Mouse (Mus musculus) C2C12 (cell line): ENCODE measurements around the gene Espl1.

Experiments
- CEBPB ChIP-seq: IDR thresholded peaks from one replicate; pipeline ENCODE4 v1.6.1; 2011; ENCODE audit warnings: low read depth, mild to moderate bottlenecking, control low read depth, moderate library complexity
- CTCF ChIP-seq: IDR thresholded peaks from one replicate; pipeline ENCODE4 v1.5.1; 2011; ENCODE audit not compliant: control insufficient read depth, insufficient read depth, insufficient read length
- MAX ChIP-seq: IDR thresholded peaks from one replicate; pipeline ENCODE4 v1.6.1; 2011; ENCODE audit warnings: mild to moderate bottlenecking, control low read depth
- MYOG ChIP-seq: IDR thresholded peaks from one replicate; pipeline ENCODE4 v1.6.1; 2011; ENCODE audit not compliant: control insufficient read depth, insufficient read length; ENCODE audit errors: extremely low read depth
- USF1 ChIP-seq: IDR thresholded peaks from one replicate; pipeline ENCODE4 v1.6.1; 2011; ENCODE audit warnings: low read depth, mild to moderate bottlenecking, control low read depth, moderate library complexity

DNA sequence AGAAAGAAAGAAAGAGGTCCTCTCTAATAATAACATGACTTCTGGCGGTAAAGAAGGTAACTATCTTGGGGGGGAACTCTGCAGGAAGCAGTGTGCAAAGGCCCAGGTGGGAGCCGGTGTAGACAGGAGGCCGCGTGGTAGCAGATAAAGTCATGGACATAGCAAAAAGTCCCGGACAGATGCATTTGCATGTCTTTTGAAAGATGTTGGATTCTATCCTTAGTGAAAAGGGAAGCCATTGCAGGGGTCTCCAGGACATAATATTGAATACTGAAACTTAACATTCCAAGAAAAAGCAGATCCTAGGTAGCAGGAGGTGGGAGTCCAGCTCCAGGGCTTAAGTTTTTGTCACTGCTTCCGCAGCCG lies 17.4 kb upstream of the Espl1 start:
- TF ChIP-seq CTCF: no peak
- no peak for TF ChIP-seq USF1
- no peak for TF ChIP-seq MYOG
- no peak for TF ChIP-seq MAX
- TF ChIP-seq CEBPB: no peak
